Mouse (Mus musculus) neural tube, embryonic 14.5 days (tissue): ENCODE data around the gene Bcas3. TPM values are rescaled to one million over a fixed set of nuclear protein-coding genes. Genes with fewer than 3 reads are reported as not detected.
A peak's percentile ranks its signal among the peaks of the same experiment; 100 is the strongest.

ENCODE experiments used
- ATAC-seq: fragments of 200-750 bp; cut with Nextera tagmentation; 2 replicates; pipeline ENCODE4 v1.8.0; 2017; ENCODE audit warnings: low read depth, mild to moderate bottlenecking, moderate TSS enrichment, moderate library complexity
- H3K27ac ChIP-seq: fragments of 300-500 bp; sonication (generic); 2 replicates; pipeline ENCODE4 v1.5.1; 2014; ENCODE audit warnings: low read depth, mild to moderate bottlenecking, control low read depth, low read length, moderate library complexity, mixed read lengths
- H3K27me3 ChIP-seq: fragments of 300-500 bp; sonication (generic); 2 replicates; pipeline ENCODE4 v1.6.1; 2014; ENCODE audit warnings: low read length; ENCODE audit not compliant: control insufficient read depth, insufficient read depth
- H3K36me3 ChIP-seq: fragments of 300-500 bp; sonication (generic); 2 replicates; pipeline ENCODE4 v1.6.1; 2014; ENCODE audit warnings: low read length, mixed read lengths; ENCODE audit not compliant: control insufficient read depth, insufficient read depth
- H3K4me1 ChIP-seq: fragments of 300-500 bp; sonication (generic); 2 replicates; pipeline ENCODE4 v1.6.1; 2014; ENCODE audit warnings: low read length; ENCODE audit not compliant: control insufficient read depth, insufficient read depth
- H3K4me2 ChIP-seq: fragments of 300-500 bp; sonication (generic); 2 replicates; pipeline ENCODE4 v1.6.1; 2014; ENCODE audit warnings: mild to moderate bottlenecking, low read depth, low read length, control low read depth
- H3K4me3 ChIP-seq: fragments of 300-500 bp; sonication (generic); 2 replicates; pipeline ENCODE4 v1.5.1; 2014; ENCODE audit warnings: low read depth, low read length, control low read depth, mixed read lengths
- H3K9ac ChIP-seq: fragments of 300-500 bp; sonication (generic); replicated peaks from 2 replicates; pipeline ENCODE4 v1.6.1; 2014; ENCODE audit warnings: low read depth, mild to moderate bottlenecking, control low read depth, low read length, mixed read lengths
- H3K9me3 ChIP-seq: fragments of 300-500 bp; sonication (generic); 2 replicates; pipeline ENCODE4 v1.6.1; 2016; ENCODE audit warnings: low read length; ENCODE audit not compliant: control insufficient read depth
- WGBS: fragments of 180-500 bp; shearing (Covaris S2); extraction: QIAGEN DNeasy Blood & Tissue Kit; methylation state at CpG from one replicate; pipeline ENCODE4 v1.1.7; 2014; 5-methylcytosine and 5-hydroxymethylcytosine counted together
- polyA plus RNA-seq: library from polyadenylated mRNA; unstranded; fragments of >200 nt; fragmentation: Nextera tagmentation; extraction: Ambion mirVana; gene quantifications from 2 replicates; pipeline ENCODE4 v1.2.1, GENCODE M21; 2014

Gene Bcas3
- polyA plus RNA-seq, 1 experiment from 2014 or later = 30.9 TPM

DNA sequence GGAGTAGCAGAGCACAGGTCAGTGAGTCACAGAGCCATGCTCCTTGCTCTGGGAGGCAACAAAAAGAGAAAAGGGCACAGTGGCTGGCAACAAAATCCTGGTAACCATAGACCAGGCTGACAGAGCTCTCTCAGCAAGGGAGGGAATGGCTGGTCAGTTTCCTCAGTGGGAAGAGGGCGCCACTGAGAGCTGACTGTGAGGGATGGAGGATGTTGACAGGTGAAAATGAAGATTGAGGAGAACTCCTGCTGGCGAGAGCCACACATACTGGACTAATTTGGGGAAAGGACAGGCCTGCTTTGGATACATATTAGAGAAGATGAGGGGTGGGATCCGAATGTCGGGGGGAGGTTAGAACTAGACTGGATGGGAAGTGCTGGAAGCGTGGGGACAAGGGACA lies 272.2 kb downstream of the Bcas3 start:
- ATAC-seq = no peak
- no peaks in the 10 kb centered on the region for H3K36me3 ChIP-seq
- H3K4me1 ChIP-seq = peaks cover 9% of the 10 kb centered on the region; the same call in 1 of the 2 replicates
- no peak overlapping the region for H3K4me3 ChIP-seq
- H3K9ac ChIP-seq = no peak overlapping the region
- no peak overlapping the region for H3K4me2 ChIP-seq
- no peaks in the 10 kb centered on the region for H3K9me3 ChIP-seq
- 55% methylated on average over 5 of the region's 5 CpGs for WGBS
- no peaks in the 10 kb centered on the region for H3K27me3 ChIP-seq
- no peak overlapping the region for H3K27ac ChIP-seq

DNA sequence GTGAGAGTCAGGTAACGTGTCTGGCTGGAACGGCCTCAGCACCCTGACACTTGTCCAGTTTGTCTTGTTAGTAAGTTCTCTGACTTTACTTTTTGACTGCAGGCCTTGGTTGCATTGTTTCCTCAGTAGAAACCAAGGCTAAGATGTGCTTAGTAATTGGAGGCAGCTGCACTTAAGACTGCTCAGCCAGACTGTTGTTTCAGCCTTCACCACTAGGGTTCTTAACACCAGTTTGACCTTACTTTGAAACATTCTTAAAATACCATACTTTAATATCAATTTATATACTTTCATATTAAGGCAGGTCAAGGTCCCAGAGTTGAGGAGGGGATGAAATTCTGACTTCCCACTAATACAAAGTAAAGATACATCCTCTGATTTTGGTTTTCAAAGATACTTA lies 273.9 kb downstream of the Bcas3 start:
- Histone ChIP-seq H3K4me2 (no peak overlapping the region), H3K4me1 (peaks cover 9% of the 10 kb centered on the region; the same call in 1 of the 2 replicates), H3K27me3 (no peaks in the 10 kb centered on the region), H3K9me3 (no peaks in the 10 kb centered on the region), H3K36me3 (no peaks in the 10 kb centered on the region), H3K27ac (no peak overlapping the region), H3K9ac (no peak overlapping the region), H3K4me3 (no peak overlapping the region)
- no peak for ATAC-seq
- 85% methylated on average over 2 of the region's 2 CpGs for WGBS

GRCm38 (mm10) chr11:85627405-85627804 lies 274.4 kb downstream of the Bcas3 start:
- no peak overlapping the region for H3K9ac ChIP-seq

GRCm38 (mm10) chr11:85628303-85629063 lies 275.5 kb downstream of the Bcas3 start:
- no peak overlapping the region for H3K4me2 ChIP-seq
- H3K4me3 ChIP-seq = no peak overlapping the region
- 39% methylated on average over 13 of the region's 13 CpGs for WGBS
- no peaks in the 10 kb centered on the region for H3K27me3 ChIP-seq
- H3K4me1 ChIP-seq = peaks cover 14% of the 10 kb centered on the region; the same call in 1 of the 2 replicates
- 0 out of 2 replicates have a peak overlapping the region, but pooled peaks have one; percentile 11 for H3K9ac ChIP-seq
- H3K9me3 ChIP-seq = no peaks in the 10 kb centered on the region
- no peaks in the 10 kb centered on the region for H3K36me3 ChIP-seq
- ATAC-seq = no peak
- no peak overlapping the region for H3K27ac ChIP-seq

More at GRCm38 (mm10) chr11:85627405-85627804, 274.4 kb downstream of the Bcas3 start:
- no peak overlapping the region for H3K4me3 ChIP-seq
- no peaks in the 10 kb centered on the region for H3K36me3 ChIP-seq
- no peak overlapping the region for H3K4me2 ChIP-seq
- no peaks in the 10 kb centered on the region for H3K27me3 ChIP-seq
- no peaks in the 10 kb centered on the region for H3K9me3 ChIP-seq
- 81% methylated on average over 3 of the region's 3 CpGs for WGBS
- no peak for ATAC-seq
- H3K4me1 ChIP-seq = peaks cover 9% of the 10 kb centered on the region; the same call in 1 of the 2 replicates
- H3K27ac ChIP-seq = no peak overlapping the region

- WGBS = 27% methylated on average over 2 of the region's 2 CpGs
- Histone ChIP-seq H3K9me3 (no peaks in the 10 kb centered on the region), H3K4me1 (peaks cover 14% of the 10 kb centered on the region; the same call in 1 of the 2 replicates), H3K27ac (no peak overlapping the region), H3K4me2 (no peak overlapping the region), H3K27me3 (no peaks in the 10 kb centered on the region), H3K4me3 (no peak overlapping the region), H3K9ac (no peak overlapping the region), H3K36me3 (no peaks in the 10 kb centered on the region)
- ATAC-seq = peak; percentile 46; the same call in 1 of the 2 replicates
Observed at GRCm38 (mm10) chr11:85632568-85632981, 279.6 kb downstream of the Bcas3 start.

GRCm38 (mm10) chr11:85638696-85639495 lies 285.9 kb downstream of the Bcas3 start:
- WGBS = 55% methylated on average over 12 of the region's 12 CpGs
- H3K9me3 ChIP-seq = no peaks in the 10 kb centered on the region
- no peaks in the 10 kb centered on the region for H3K36me3 ChIP-seq
- peaks cover 22% of the 10 kb centered on the region for H3K4me1 ChIP-seq
- H3K4me3 ChIP-seq = no peak overlapping the region
- H3K27ac ChIP-seq = no peak overlapping the region
- H3K4me2 ChIP-seq = no peak overlapping the region
- no peak for ATAC-seq
- H3K9ac ChIP-seq = no peak overlapping the region
- no peaks in the 10 kb centered on the region for H3K27me3 ChIP-seq

DNA sequence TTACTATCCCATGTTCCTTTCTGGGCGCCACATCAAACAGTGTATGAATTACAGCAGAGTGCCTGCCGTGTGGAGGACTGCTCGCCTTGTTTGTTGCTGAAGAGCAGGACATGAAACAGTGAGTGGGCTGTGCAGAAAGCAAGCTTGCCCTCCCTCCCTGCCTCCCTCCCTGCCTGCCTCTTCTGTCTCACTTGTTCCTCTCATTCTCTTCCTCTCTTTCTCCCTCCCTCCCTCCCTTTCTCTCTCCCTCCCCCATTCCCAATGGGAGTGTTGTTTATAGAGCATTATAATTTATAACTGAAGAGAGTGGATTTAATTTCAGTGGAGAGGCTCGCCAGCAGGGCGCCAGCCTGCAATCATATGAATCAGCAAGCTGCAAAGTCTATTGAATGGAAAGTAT lies 287.7 kb downstream of the Bcas3 start:
- Histone ChIP-seq H3K36me3 (no peaks in the 10 kb centered on the region), H3K4me3 (no peak overlapping the region; the same call in 1 of the 2 replicates), H3K9me3 (no peaks in the 10 kb centered on the region), H3K4me1 (peaks cover 26% of the 10 kb centered on the region), H3K27ac (no peak overlapping the region), H3K9ac (no peak overlapping the region), H3K27me3 (no peaks in the 10 kb centered on the region), H3K4me2 (peak overlapping the region; percentile 34)
- WGBS = 6% methylated on average over 5 of the region's 5 CpGs
- ATAC-seq = peak; percentile 90

GRCm38 (mm10) chr11:85641486-85641885 lies 288.5 kb downstream of the Bcas3 start:
- 35% methylated on average over 4 of the region's 4 CpGs for WGBS
- no peak overlapping the region for H3K27ac ChIP-seq
- no peaks in the 10 kb centered on the region for H3K9me3 ChIP-seq
- no peak overlapping the region for H3K9ac ChIP-seq
- ATAC-seq = no peak
- H3K4me2 ChIP-seq = no peak overlapping the region
- no peak overlapping the region for H3K4me3 ChIP-seq
- peaks cover 26% of the 10 kb centered on the region for H3K4me1 ChIP-seq
- no peaks in the 10 kb centered on the region for H3K36me3 ChIP-seq
- no peaks in the 10 kb centered on the region for H3K27me3 ChIP-seq

DNA sequence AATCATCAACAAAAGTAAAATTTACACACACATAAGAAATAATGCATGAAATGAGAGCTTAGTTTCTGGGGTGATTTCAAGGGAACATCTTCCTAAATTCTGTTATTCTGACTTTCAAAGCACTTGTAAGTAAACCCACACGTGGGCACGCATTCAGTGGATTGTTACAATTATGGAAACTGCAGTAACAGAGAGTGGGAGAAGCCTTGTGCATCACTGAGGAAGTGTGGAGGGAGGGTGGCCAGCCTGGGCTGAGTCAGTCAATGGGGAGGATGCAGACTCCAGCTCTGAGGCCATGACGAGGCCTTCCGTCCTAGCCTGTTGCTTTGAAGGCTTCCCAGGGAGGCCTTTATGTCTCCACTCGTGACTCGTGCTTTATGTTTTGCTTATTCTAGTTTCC lies 289.6 kb downstream of the Bcas3 start:
- peaks cover 26% of the 10 kb centered on the region for H3K4me1 ChIP-seq
- H3K9ac ChIP-seq = no peak overlapping the region
- ATAC-seq = no peak

More for the DNA sequence above, 289.6 kb downstream of the Bcas3 start:
- WGBS = 62% methylated on average over 6 of the region's 6 CpGs
- H3K4me2 ChIP-seq = no peak overlapping the region
- H3K9me3 ChIP-seq = no peaks in the 10 kb centered on the region
- H3K27ac ChIP-seq = no peak overlapping the region
- H3K36me3 ChIP-seq = no peaks in the 10 kb centered on the region
- H3K4me3 ChIP-seq = no peak overlapping the region
- no peaks in the 10 kb centered on the region for H3K27me3 ChIP-seq
